Mouse (Mus musculus) mouse embryonic stem cell (cell line): ENCODE results near the gene Smim20.

Experiments
- in situ Hi-C, 2 experiments: fragments of 300-500 bp; cut with MboI; formaldehyde crosslinking; loops; 1 replicate in 1 of 2; 3 replicates in 1 of 2; pipeline ENCODE4 v1.14.3; 2019 to 2020; ENCODE audit warnings: low sequenced_read_pairs in 2 of 2, low pct_unique_long_range_greater_than_20kb in 1 of 2, mixed read lengths in 1 of 2; ENCODE audit not compliant: unreplicated experiment in 1 of 2

Gene Smim20

DNA sequence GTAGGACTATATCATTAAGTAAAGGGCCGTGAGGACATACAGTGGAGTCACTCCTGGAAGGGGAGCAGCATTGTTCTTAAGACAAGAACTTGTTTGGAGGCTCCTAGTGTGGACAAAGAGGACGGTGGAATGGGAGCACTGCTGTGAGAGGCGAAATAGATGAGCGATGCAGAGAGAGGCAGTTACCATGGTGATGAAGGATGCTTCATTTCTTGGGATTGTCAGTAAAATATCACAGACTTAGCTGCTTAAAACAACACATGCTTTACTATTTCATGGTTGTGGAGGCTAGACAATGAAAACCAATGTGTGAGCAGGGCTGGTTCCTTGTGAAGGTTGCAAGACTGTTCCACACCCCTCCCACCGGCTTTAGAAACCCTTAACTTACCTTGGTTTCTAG is 27.7 kb downstream of the Smim20 start:
- in situ Hi-C loops: no loop called here

DNA sequence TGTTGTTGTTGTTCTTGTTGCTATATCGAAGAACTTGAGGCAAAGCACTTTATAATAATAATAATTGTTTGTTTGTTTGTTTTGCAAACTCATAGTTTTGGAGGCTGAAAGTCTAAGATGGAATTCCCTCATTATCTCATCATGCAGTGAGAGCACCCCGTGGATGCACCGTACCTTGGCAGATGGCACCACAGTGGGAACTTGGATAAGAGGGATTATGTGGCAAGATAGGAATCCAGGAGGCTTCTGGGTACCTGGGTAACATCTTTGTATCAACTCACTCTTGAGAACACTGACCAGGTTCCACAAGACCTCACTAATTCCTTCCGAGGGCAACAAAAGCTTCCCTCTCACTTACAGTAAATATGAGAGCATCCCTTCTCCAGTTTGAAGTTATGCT is 30.1 kb downstream of the Smim20 start:
- in situ Hi-C loops: no loop called here

DNA sequence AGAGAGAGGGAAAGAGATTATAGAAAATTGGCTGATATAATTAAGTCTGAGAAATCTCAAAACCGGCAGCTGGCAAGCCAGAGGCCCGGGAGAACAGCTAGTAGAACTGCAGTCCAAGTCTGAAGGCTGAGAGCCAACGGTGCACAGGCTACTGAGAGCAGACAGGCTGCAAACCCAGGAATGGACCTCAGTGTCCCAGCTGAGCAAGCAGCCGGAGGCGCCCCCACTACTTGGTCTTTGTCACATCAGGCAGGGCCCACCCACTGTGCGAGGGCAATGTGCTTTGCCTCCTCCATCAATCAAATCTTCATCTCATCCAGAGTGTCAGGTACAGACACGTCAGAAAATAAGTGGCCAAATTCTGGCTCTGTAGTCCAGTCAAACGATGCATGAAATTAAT is 34.6 kb downstream of the Smim20 start:
- in situ Hi-C loops: no loop called here

DNA sequence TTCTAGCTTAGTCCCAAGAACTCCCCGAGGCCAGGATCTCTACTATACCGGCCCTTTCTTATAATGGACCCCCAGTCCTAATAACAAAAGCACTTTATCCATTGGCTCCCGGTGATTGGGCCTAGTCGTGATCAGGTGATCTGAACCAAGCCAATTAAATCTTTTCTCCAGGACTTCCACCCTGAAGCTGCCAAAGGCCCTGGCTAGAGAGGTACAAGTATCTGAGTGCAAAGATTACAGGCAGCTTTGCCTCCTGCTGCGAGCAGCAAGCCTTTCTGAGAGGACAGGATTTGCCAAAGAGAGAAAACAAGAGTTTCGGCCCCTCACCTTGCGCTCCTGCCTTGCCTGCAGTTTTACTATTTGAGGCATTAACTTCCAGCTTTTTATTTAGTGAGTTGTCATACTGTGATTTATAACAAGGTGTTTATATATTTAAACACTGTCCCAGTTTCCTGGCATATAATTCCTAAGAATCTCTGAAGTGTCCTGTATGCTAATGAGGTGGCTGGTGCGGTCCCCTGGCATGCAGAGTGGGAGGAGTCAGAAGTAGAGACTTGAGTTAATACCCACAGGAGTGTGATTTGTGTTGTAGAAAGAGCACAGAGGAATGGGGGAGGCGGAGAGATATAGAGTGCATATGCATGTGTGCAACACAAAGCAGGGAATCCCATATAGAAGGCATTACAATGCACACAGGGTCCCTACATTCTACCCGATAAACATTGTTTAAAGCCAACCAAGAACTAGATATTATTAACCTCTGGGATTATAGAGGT is 36.2 kb downstream of the Smim20 start:
- in situ Hi-C loops: no loop called here

DNA sequence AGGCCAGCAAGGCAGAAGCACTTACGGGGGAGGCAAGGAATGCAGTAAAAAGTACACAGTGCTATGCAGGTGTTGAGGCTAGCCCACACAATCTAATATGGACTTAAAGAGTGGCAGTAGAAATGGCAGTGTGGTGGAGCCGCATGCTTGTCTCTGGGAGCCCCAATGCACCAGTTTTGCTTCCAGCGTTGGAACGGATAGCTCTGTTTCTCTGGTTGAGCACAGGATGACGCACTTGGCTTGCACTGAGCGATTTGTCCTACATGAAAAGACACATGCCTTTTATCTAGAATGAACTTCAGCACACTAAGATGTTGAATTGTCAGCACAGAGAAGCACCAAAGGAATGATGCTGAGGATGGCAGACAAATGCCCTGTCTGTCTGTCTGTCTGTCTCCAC is 37.1 kb downstream of the Smim20 start:
- in situ Hi-C loops: no loop called here

DNA sequence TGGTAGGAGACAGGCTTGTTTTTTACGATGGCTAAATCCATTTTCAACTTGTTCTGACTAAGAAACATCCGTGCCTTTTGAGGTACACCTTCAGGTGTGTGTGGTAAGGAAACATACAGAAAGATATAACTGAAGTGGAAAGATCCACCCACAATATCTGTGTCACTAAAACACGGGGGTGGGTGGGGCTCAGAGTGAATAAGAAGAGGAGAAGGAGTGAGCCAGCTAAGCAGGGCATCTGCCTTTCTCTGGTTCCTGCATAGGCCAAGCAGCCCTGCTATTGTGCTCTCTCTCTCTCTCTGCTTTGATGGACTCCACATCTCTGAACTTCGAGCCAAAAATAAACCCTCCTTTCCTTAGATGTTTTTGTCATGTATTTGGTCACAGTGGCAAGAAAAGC is 38.1 kb downstream of the Smim20 start:
- in situ Hi-C loops: no loop called here

DNA sequence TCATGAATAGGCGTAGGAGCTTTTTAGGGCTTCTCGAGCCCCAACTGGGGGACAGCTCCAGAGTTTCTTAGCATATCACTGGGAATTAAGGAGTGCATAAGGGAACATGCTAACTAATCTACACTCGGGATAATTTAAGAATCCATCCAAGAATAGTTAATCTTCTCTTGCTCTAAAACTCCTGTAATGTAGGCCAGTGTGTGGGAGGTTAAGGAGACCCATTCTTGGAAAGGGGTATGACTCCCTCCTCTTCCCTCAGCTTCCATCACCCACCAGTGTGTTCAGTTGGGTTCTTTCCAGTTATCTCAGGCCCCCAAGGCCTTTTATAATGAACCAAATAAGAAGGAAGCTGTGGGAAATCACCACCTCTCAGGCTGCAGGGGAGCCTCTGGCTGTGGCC is 40.0 kb downstream of the Smim20 start:
- in situ Hi-C loops: no loop called here

DNA sequence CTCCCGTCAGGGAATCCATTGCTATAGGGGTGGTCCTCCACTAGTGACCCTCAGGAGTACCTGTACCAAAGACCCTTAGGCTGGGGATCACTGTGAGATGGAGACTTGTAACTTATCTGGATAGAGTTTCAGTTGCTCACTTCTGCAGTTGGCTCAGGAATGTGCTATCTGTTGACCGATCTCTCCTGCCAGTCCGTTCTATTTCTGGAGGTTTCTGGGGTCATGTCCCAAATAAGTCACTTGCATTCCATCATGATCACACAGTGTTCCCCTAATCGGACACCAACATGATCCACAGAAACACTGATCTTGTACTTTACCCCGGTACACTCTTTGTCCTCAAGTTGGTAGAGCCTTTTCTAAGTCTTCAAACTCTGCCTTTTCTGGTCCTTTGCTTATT is 40.6 kb downstream of the Smim20 start:
- in situ Hi-C loops: no loop called here

DNA sequence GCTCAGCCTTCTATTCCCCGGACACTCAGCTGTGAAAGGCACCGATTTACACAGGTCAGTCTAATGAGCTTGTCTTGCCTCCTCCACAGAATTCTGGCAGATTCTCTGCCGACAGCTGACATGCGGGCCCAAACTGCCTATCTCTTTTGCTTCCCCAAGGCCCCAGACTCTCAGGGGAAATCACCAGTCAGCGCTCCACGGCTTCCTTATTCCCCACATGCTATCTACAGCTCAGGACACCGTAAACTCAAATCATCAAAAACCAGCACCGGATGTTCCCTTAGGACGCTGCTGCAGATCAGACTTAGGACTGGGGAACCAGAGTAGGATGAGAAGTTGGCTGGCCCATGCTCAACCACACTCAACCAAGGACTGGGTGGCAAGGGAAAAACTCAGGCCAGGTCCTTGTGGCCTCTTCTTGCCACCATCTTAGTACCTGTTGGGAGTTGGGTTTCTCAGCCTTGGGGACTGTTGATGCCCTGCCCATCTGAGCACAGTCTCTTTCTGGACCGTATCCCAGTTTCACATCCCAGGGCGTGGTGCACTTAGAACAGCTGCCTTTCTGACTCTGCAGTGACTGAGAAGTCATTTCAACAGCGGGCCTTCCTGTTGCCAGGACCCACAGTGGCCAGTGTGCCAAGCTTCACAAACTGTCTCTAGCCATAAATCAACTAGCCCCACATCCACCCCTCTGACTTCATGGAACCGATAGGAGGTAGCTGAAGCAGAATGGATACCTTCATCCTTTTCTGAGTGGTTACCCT is 47.7 kb downstream of the Smim20 start:
- in situ Hi-C loops: no loop called here

DNA sequence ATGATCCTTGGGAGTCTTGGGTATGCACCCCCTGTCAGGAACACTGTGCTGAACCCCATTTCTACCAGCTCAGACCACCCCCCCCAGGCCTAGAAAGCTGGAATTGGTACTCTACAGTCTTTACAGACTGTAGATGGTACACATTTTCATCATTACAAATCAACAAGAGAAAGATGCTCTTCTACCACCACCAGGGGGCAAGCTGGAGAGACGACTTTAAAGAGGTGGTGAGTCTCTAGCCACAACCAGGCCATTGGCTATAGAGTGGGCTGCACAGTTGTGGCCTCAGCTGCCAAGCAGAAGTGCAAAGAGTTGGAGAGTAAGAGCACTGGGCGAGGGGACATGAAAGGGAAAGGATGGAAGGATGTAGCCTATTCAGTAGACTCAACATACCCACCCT is 48.9 kb downstream of the Smim20 start:
- in situ Hi-C loops: no loop called here

DNA sequence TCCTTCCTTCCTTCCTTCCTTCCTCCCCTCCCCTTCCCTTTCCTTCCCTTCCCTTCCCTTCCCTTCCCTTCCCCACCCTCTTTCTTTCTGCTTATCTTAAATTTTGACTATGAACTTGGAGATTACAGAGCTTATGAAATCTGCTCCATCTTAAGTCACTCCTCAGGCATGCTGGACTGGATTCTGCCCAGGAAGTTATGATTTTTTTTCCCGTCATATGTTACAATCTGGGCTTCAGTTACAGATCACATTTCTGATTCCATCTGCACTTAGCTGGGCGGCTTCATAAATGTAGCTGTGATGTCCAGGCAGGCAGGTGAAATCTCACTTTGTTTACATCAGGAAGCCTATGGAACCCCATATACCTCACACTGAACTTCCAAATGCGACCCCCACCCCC is 50.5 kb downstream of the Smim20 start:
- in situ Hi-C loops: no loop called here

DNA sequence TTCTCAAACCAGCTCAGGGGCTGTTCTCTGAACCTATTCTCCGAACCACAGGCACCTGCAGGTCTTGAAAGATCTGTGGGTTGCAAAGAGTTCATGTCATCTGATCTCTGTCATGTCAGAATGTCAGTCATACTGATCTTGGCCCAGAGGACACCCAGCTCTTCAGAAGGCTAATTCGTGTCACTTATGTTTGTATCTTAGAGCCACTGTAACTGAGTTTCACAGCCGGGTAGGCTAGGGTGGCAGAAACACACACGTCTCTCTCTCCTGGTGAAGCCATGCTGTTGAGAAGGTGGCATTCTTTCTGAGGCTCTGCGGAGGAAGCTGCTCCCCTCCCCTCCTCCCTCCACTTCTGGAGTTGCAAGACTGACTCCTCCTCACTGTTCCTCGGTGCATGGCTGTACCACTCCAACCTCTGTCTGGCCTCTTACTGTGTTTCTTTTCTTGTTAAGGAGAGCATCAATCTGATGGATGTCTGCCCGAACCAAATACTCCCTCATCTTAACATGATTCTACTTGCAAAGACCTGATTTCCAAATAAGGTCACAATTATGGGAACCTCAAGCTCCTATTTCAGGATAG is 51.1 kb downstream of the Smim20 start:
- in situ Hi-C loops: no loop called here

DNA sequence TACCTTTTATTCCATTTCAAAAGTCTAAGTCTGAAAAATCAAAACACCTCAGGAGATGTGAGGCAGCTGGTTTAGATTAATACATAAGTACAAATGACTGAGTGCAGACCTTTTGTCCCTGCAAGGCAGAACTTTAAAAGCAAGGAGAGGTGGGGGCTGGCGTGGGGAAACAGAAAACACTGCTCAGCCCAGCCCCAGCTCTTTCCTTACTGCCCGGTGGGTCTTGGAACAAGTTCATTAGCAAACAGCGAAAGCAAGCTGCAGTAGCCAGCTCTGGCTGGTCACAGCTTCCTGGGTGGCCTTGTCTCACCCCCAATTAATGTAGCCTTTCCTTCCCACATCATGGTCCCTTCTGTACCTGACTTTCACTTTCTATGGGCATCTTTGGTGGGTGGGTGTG is 53.4 kb downstream of the Smim20 start:
- in situ Hi-C loops: loop anchor here in 1 of 2 experiments (10.0 kb wide), 1 partner anchor 794 kb away; no protein-coding TSS in a partner anchor

DNA sequence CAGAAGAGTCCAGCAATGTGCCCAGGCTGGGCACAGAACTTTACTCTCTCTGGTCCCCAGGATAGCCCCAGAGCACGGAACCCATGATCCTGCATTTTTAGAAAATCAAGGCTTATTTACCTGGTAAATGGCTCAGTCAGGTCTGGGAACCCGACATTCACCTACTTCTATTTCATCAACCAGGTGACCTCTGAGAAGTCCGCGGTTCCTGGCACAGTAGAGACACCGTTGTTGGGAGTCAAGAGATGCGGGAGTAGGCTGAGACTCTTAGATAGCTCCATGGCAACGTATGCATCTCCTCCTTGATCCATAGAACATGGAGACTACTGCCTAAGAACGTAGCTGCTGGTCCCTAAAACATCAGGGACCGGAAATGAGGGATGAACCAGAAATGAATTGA is 55.0 kb downstream of the Smim20 start:
- in situ Hi-C loops: loop anchor here in 1 of 2 experiments (10.0 kb wide), 1 partner anchor 793 kb away; no protein-coding TSS in a partner anchor

DNA sequence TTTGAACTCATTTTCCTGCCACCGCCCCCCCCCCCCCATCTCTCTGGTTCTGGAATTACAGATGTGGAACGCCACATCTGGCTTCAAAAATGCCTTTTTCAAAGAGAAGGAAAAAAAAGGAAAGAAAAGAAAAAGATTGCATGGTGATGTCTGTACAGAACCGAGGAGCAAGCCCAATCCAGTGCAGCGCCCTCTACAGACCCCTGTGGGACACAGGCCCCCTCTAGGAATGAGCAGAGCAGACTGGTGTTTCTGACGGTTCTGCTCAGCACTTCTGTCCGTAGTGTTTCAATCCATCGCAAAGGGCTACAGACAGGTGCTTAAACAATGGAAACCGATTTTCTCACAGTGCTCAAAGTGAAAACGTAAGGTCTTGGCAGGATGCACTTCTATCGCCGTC is 55.6 kb downstream of the Smim20 start:
- in situ Hi-C loops: loop anchor here in 1 of 2 experiments (10.0 kb wide), 1 partner anchor 792 kb away; no protein-coding TSS in a partner anchor

DNA sequence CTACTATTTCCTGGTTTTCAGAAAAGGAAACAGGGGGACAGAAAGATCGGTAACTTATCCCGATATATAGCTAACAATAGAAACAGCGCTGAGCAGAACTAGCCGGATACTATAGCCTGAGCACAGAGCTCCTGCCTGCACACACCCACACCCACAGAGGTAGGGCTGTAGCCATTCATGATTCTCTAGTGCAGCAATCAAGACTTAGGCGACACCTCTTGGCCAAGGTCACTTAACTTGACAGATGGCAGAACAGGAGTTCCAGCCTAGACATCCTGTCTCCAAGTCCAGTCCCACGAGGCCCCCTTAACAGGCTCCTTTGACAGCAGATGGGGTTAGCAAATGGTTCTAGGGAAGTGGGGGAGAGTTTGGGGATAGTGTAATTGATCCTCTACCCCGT is 56.2 kb downstream of the Smim20 start:
- in situ Hi-C loops: loop anchor here in 1 of 2 experiments (10.0 kb wide), 1 partner anchor 792 kb away; no protein-coding TSS in a partner anchor

DNA sequence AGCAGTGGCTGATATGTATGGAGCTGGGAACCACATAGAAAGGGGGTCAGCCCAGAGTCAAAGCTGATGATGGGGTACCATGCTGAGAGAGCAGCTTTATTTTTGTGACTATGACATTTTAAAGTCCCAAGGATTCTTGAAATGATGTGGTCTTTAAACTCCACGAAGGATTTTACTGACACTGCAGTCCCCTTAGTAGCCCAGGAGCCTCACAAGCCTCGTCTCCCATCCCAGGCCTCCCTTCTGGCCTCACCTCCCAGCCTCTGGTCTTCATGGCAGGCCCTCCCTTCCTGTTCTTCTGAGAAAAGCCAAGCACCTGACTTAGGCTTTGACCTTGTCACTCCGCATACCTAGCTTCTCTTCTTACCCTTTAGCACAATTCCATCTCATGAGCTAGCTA is 57.4 kb downstream of the Smim20 start:
- in situ Hi-C loops: loop anchor here in 1 of 2 experiments (10.0 kb wide), 1 partner anchor 791 kb away; no protein-coding TSS in a partner anchor

DNA sequence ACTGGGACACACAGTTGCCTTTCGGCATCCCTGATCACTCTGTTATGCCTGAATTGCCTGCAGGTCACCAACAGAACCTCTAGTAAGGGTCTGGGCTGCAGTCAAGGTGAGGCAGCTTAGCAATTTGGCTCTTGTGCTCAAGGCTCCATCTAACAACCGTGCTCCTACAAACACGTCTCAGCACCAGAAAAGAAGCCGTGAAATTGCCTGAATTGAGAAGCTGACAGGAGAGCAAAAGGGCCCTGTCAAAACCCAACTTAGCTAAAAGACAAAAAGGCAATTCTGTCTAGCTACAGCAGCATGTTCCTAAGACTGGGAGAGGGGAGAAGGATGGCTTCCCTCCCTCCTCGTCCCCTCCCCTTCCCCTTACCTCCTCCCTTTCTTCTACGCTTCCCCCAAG is 57.9 kb downstream of the Smim20 start:
- in situ Hi-C loops: loop anchor here (10.0 to 25.0 kb wide), 4 partner anchors 363 to 790 kb away; no protein-coding TSS in a partner anchor

DNA sequence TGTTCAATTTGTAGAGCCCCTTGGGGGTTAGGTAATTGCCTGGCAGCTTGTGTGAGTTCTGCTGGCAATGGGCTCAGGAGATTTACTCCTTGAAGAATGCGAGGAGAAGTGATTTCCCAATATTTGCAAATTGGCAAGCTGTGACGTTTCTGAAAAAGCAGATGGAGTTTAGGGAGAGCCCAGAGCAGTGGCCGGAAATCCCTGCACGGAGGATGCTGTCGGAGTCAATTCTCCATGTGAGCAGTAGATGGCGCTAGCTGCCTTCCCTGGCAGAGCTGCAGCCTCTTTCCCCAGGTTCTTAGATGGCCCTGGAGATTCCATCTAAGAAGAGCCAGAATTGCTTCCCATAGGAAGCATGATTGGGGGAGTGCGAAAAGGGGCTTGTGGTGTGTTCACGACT is 59.1 kb downstream of the Smim20 start:
- in situ Hi-C loops: loop anchor here (10.0 to 25.0 kb wide), 4 partner anchors 361 to 789 kb away; no protein-coding TSS in a partner anchor
